Mouse (Mus musculus): ENCODE measurements around the gene Shisal2b.

Gene Shisal2b

DNA sequence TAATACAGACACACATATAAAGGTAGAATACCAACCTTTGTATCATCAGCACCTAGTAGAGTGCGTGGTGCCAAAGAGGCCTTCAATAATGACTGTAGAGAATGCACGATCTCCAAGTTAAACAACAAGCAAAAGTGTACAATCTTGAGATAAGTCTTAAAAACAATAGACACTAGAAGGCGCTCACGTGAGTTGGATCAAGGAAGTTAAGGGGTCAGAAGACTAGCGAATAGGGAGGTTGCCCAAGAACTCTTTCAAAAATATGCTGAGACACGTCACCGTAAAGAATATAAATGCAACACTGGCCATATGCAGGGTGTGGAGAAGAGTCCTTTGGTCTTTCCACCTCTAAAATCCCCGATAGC, 47.4 kb downstream of the Shisal2b start:
- no peak for DNase-seq

DNA sequence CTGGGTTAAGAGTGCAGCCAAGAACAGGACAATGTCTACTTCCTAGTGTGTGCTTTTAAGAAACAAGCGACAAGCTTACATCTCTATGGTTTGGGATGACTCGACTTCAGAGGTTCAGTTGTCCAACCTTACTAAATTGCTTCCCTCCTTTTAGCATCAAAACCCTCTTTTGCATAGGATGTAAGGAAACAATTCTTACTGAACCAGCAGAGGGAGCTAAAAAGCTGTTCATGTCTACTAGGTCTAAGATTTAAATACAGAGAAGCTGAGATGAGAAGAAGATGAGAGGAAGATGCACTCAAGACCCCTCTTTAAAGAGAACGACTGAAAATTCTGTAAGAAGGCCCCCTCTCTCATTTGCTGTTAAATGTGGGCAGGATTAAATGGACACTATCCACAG, 58.0 kb downstream of the Shisal2b start:
- DNase-seq: no peak

DNA sequence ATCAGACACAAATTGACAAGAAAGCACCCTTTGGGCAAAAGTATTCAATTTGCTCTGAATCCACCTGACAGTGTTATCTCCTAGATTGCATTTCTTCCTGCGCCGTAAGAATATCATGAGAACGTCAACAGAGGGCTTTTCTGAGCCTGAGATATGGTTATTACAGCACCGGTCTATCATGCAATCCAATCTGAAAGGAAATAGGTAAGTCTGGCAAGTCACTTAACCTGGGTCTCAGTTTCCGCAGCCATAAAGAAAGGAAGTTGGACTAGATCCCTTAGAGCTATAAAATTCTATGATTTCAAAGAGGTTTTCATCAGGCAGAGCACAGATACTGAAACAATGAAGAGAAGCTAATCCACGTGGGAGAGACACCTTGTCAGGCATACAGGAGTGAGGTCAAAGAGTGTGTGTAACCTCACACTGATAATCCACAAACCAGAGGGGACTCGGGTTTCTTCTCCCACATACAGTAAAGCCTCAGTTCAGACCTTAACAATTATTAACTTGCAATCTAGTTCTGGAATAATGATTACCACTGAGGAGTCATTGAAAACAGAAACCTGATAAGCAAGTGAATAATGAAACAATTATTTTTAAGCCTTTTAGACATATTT, 64.0 kb downstream of the Shisal2b start:
- no peak for DNase-seq

DNA sequence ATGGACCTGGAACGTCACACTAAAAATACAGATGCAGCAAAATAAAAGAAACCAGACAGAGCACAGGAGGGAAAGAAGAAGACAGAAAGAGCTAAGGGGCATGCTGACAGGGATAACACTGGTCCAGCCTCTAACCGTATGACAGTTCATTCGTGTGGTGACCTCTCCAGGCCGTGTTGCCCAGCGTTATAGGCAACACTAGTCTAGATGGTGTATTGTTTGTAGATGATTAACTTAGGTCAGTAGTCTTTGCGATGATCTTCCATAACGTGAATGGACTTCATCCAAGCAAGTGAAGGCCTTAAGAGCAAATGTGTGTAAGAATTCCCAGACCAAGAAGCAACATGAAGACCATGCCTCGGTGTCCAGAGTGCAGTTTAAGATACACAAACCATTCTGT, 64.6 kb downstream of the Shisal2b start:
- no peak for DNase-seq

Data from cerebellum, adult 11 months (tissue).